Mouse (Mus musculus) spleen, adult 12 weeks (tissue): Measurements from ENCODE around the gene Rbm20.

Experiments used
- DNase-seq: peaks from one replicate; pipeline ENCODE4 v3.0.0; 2022; ENCODE audit warnings: low spot score

The Rbm20 gene

GRCm38 (mm10) chr19:53851352-53851751, 174.2 kb downstream of the Rbm20 start:
- DNase-seq: no peak

DNA sequence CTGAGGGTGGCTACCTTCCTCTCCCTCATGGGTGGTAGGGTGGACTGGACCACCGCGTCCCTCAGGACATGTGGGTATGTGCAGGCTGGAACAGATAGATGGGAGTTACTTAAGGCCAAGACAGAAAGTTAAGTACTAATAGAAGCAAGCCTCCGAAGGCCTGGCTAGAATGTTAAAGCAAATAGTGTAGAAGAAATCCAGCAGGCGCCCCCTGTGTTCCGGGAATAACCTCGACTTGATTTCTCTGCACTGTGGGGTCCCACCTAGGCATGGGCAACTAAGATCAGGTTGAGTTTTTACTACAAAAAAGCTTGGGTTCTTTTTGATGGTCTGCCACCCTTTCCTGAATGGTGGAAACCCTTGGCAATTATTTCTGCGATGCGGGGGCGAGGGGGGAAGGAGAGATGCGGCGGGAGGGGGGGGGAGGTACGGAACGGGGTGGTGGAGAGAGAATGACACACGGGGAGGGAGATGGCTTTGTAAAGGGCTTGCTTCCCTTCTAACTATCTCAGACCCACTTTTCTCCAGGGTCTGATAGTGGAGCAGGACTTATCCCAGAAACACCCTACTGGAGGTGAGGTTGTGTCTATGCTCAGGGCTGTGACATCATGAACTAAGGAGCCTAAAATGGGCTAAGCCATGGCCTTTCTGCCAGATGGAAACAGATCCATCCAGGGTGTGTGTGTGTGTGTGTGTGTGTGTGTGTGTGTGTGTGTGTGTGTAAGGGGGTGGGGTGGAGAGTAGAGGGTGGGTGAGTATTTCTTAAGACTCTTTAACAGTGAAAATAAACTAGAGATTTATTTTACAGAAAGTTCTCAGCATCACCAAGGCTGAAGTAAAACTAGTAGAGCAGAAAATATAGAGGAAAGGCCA, 175.0 kb downstream of the Rbm20 start:
- DNase-seq: no peak

GRCm38 (mm10) chr19:53852699-53853451, 175.8 kb downstream of the Rbm20 start:
- DNase-seq: no peak

GRCm38 (mm10) chr19:53854978-53855377, 177.9 kb downstream of the Rbm20 start:
- DNase-seq: no peak

- no peak for DNase-seq
Observed at GRCm38 (mm10) chr19:53855781-53856180, 178.7 kb downstream of the Rbm20 start.

- DNase-seq: no peak
Observed at GRCm38 (mm10) chr19:53856794-53857193, 179.7 kb downstream of the Rbm20 start.

DNA sequence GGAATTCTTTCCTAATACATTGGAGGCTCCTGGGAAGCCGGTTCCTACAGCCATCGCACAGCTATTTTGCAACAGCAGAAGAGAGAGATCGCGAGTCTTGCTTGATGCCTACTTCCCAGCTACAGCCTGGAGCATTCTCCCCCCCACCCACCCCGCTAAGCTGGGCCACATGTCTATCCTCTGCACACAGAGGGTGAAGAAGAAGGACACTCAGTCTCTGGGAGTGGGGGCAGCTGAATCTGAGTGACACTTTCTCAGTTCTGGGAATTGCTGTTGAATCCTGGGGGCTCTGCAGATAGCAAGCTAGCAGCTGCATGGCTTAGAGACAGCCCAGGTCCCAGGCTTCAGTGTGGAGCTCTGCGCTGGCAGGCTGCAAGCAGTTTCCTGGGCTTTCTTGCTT, 180.9 kb downstream of the Rbm20 start:
- no peak for DNase-seq

DNA sequence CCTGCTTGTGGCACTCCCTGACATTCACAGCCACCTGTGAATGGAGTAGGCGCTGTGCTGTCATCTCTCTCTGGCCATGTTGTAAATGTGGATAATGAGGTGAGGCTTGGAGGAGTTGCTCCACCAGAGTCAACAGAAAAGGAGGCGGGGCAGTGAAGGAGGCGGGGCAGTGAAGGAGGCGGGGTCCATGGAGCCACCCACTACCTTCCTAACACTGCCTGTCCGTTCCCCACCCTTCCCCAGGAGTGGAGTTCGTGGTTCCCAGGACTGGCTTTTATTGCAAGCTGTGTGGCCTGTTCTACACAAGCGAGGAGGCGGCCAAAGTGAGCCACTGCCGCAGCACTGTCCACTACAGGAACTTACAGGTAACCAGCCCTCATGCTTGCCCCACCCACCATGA, 182.0 kb downstream of the Rbm20 start:
- no peak for DNase-seq

GRCm38 (mm10) chr19:53859593-53859992, 182.5 kb downstream of the Rbm20 start:
- no peak for DNase-seq

DNA sequence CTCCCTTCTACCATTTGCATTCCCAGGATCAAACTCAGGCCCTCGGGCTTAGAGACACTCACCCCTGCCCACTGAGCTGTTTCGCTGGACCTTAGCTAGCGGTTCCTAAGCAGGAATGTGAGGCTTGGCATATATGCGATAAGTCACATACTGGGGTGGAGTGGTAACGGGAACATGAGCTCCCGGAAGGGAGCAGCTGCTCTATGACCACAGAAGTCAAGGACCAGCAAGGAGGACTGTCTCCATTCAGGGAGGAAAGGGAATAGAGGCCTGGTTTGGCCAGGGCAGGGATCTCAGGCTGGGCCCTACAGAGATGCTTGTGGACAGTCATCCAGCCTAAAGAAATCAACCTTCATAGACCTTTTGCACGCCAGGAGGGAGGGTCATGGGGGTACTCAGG, 184.2 kb downstream of the Rbm20 start:
- no peak for DNase-seq

DNA sequence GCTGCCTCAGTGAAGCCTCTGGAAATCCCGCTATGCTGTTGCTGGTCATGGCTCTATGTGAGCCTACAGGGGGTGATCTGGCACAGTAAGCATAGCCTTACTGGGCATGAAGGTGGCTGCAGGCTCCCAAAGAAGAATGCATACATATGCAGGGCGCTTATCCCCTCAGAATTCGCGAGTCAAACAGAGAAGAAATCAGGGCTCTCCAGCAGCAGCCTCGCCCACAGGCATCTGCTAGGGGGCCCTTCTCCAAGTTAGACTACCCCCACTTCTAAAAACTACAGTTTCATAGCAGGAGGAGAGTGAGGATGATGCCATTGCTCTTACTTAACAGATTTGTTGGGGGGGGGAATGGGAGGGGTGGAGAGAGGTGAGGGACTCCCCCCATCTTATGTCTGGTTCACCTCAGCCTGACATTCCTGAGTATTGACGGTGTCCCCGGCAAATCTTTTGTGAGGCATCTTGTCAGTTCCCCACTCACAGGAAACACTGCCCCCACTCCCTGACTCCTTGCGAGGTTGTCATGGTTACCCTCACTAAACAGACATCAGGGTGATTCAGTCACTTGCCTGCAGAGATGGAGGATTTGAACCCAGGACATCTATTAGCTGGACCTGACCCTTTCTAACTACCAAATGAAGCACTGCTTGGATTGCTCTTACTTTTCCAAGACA, 185.6 kb downstream of the Rbm20 start:
- DNase-seq: no peak

GRCm38 (mm10) chr19:53867238-53867637, 190.1 kb downstream of the Rbm20 start:
- DNase-seq: no peak

GRCm38 (mm10) chr19:53868125-53868524, 191.0 kb downstream of the Rbm20 start:
- DNase-seq: no peak

GRCm38 (mm10) chr19:53868796-53869195, 191.7 kb downstream of the Rbm20 start:
- DNase-seq: no peak

DNA sequence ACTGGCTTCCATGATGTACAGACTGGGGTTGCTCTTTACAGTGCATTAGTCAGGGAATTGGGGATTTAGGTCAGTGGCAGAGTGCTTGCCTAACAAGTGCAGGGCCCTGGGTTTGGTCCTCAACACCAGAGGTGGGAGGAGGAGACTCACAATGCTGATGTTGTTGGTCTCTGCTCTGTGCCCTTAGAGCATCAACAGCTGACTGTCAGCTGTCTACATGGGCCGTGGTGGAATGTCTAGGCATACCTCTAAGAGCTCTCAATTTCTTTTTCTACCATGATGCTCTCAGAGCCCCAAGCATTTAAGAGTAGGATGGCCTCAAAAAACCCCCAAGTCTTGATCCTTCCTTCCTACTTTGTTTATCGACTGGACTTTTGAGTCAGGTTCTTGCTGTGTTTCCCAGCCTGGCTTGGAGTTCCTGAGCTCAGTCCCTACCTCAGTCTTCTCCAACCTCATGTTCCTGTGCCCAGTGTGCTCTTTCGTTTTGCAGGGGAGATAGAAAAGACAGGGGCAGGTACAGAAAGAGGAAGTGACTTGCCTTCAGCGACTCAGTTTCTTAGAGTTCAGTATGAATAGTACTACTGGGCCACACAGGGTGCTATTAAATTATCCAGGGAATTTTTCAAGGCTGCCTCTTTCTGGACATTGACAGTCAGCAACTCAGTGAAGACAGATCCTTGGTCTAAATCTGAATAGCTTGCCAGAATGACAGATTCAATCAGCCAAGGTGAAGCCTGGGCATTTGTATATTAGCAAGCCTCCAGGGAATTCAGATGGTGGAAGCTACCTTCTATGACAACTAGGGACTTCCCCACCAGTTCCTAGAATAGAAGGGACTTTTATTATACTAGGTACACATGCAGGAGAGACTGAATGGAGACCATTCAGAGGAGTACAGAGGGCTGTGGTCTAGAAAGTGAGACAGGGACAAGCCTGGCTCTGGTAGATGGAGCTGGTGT, 192.6 kb downstream of the Rbm20 start:
- DNase-seq: no peak

- no peak for DNase-seq
Observed at GRCm38 (mm10) chr19:53870568-53870967, 193.5 kb downstream of the Rbm20 start.

DNA sequence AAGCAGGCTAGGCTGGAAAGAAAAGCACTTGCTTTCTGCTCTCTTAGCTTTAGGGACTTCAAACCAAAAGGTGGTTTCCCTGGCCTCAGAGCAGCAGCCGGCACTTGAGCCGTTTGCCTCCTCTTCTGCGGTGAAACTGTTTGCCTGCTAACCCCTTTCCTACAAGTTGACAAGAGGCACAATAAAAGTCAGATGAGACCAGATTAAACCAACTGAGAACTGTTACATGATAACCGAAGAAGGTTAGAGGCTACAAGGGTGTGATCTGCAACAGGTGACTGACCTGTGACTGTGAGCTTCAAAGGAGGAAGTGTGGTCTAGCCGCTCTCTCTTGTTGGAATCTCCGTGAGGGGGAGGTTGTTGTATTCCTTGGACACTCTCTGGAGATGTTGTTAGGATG, 194.4 kb downstream of the Rbm20 start:
- DNase-seq: no peak

DNA sequence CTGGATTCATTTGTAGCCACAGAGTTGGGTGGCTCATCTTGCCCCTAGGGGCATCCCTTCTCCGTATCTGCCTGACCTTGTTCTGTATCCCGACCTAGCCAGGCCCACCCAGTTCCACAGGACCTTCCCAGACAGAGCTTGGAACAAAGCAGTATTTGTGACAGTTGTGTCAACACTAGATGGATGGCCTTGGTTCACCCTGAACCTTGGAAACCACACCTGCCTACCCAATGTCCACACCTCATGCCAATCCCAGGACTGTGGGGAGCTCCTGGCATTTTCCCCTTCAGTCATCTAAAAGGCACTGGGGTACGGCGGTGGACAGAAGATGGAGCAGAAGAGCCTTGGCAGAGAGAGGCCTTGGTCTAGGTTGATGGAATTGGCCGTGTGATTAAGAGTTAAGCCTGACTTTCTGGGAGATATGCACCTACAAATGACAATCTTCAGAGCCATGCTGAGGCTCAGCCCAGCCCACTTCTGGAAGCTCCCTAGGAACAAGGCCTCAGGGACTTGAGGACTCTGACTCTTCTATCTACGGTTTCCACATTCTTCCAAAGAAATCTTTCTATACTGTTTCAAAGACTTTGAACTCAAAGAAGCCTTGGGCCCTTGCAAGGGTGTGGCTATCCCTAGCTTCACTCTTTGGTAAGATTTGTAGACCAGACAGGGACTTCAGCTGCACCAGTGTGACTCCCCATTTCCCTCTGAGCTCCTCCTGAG, 196.0 kb downstream of the Rbm20 start:
- no peak for DNase-seq

GRCm38 (mm10) chr19:53875246-53875645, 198.1 kb downstream of the Rbm20 start:
- DNase-seq: no peak

- no peak for DNase-seq
Observed at GRCm38 (mm10) chr19:53877779-53878178, 200.7 kb downstream of the Rbm20 start.

DNA sequence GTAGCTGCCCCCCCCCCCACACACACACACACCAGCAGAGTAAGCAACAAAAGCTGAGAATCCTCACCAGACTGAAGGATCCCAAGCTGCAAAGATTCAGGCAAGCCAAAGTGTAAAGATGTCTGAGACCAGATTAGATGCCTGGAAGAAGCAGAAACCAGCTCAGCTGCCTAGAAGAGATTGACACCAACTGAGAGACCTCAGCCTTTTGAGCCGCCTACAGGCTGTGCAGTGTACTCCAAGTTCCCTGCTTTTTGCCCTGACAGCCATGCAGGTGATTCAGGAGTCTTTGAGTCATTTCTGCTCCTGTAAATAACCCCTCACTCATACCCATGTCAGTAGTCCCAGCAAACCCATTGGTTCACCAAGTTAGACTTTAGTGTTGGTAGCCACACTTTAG, 203.4 kb downstream of the Rbm20 start:
- DNase-seq: no peak
